Mouse (Mus musculus): ENCODE measurements around the gene Pou6f1.

DNA sequence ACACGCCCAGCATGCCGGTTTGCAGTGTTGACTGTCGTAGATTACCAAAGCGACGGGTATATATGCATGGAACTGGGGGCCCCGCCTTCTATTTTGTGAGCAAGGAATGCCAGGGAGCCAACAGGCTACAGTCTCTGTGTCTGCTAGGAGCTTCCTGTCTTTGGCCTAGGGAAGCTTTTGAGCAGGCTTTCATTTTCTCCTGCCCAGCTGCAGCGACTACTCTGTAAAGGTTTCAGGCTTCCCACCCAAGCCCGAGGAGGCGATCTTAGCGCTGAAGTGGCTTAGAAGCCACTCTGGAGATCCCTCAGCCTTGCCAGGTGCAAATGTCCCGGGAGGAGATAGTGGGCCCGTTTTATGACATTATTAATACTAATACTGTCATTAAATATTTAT is 905 bp downstream of the Pou6f1 start:
- no peak for TF ChIP-seq CTCF (IDR thresholded peaks at IDR 0.05; ENCODE audit: low read depth)
- TF ChIP-seq EP300 (optimal IDR thresholded peaks at IDR 0.05) = no peak

All from stomach, postnatal 0 days (tissue).